Mouse (Mus musculus) lung, postnatal 14 days (tissue): ENCODE measurements around the gene Csgalnact2.

Source experiments
- DNase-seq: peaks from one replicate; pipeline ENCODE4 v3.0.0; 2021

Csgalnact2 gene

GRCm38 (mm10) chr6:118134461-118134860, 4.5 kb downstream of the Csgalnact2 start:
- no peak for DNase-seq

GRCm38 (mm10) chr6:118130022-118130421, 8.9 kb downstream of the Csgalnact2 start:
- DNase-seq, result no peak

GRCm38 (mm10) chr6:118127827-118128487, 11.0 kb downstream of the Csgalnact2 start:
- no peak for DNase-seq

GRCm38 (mm10) chr6:118127198-118127597, 11.7 kb downstream of the Csgalnact2 start:
- DNase-seq, result no peak

- no peak for DNase-seq
These were observed 12.4 kb downstream of the Csgalnact2 start for GRCm38 (mm10) chr6:118126577-118126976.

GRCm38 (mm10) chr6:118122767-118123166, 16.2 kb downstream of the Csgalnact2 start:
- DNase-seq, result no peak

- no peak for DNase-seq
These were observed 27.1 kb downstream of the Csgalnact2 start for GRCm38 (mm10) chr6:118111810-118112209.

GRCm38 (mm10) chr6:118099311-118099802, 39.6 kb downstream of the Csgalnact2 start:
- DNase-seq, result peak; percentile 37

- DNase-seq, result no peak
These were observed 41.1 kb downstream of the Csgalnact2 start for GRCm38 (mm10) chr6:118097765-118098365.

GRCm38 (mm10) chr6:118090827-118091226, 48.1 kb downstream of the Csgalnact2 start:
- DNase-seq, result no peak

- DNase-seq, result no peak
These were observed 50.0 kb downstream of the Csgalnact2 start for GRCm38 (mm10) chr6:118088750-118089440.

GRCm38 (mm10) chr6:118087955-118088354, 51.0 kb downstream of the Csgalnact2 start:
- DNase-seq, result no peak

GRCm38 (mm10) chr6:118084596-118084995, 54.3 kb downstream of the Csgalnact2 start:
- DNase-seq, result no peak

- DNase-seq, result no peak
These were observed 55.3 kb downstream of the Csgalnact2 start for GRCm38 (mm10) chr6:118083608-118084007.

- DNase-seq, result no peak
These were observed 56.6 kb downstream of the Csgalnact2 start for GRCm38 (mm10) chr6:118082384-118082783.

GRCm38 (mm10) chr6:118080711-118081110, 58.2 kb downstream of the Csgalnact2 start:
- no peak for DNase-seq

- no peak for DNase-seq
These were observed 59.0 kb downstream of the Csgalnact2 start for GRCm38 (mm10) chr6:118079762-118080465.

GRCm38 (mm10) chr6:118079292-118079691, 59.6 kb downstream of the Csgalnact2 start:
- DNase-seq, result no peak

- no peak for DNase-seq
These were observed 60.2 kb downstream of the Csgalnact2 start for GRCm38 (mm10) chr6:118078751-118079150.

GRCm38 (mm10) chr6:118077421-118077820, 61.5 kb downstream of the Csgalnact2 start:
- DNase-seq, result no peak

- DNase-seq, result no peak
These were observed 62.2 kb downstream of the Csgalnact2 start for GRCm38 (mm10) chr6:118076748-118077147.

GRCm38 (mm10) chr6:118076256-118076655, 62.7 kb downstream of the Csgalnact2 start:
- no peak for DNase-seq

GRCm38 (mm10) chr6:118074151-118074550, 64.8 kb downstream of the Csgalnact2 start:
- no peak for DNase-seq
